Mouse (Mus musculus): Measurements from ENCODE around the gene Gng10.
A peak's percentile ranks its signal among the peaks of the same experiment; 100 is the strongest.

DNA sequence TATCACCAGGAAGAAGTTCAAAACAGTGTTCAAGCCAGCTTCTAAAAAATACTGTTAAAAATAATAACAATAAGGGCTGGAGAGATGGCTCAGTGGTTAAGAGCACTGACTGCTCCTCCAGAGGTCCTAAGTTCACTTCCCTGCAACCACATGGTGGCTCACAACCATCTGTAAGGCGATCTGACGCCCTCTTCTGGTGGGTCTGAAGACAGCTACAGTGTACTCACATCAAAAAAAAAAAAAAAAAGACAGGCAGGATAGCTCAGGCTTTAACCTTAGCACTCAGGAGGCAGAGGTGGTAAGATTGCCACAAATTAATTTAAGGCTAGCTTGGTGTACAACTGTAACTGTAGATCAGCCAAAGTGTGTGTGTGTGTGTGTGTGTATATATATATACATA is 34.3 kb upstream of the Gng10 start:
- TF ChIP-seq JUND (IDR thresholded peaks at IDR 0.05; ENCODE audit: low read depth, low read length) (no peak), CTCF (IDR thresholded peaks at IDR 0.05 in 2 of 3, conservative IDR thresholded peaks at IDR 0.05 in 1 of 3; ENCODE audit: control insufficient read depth in 1 of 3, insufficient read depth in 1 of 3, low read depth in 2 of 3, low read length in 3 of 3, poor library complexity in 1 of 3, severe bottlenecking in 1 of 3) (peak; percentile 54 to 78 (median 65)), GATA1 (IDR thresholded peaks at IDR 0.05; ENCODE audit: low read depth, low read length) (no peak), POLR2A (IDR thresholded peaks at IDR 0.05; ENCODE audit: control insufficient read depth in 1 of 2, insufficient read depth in 1 of 2, low read depth in 1 of 2, low read length in 2 of 2, poor library complexity in 1 of 2) (no peak), SIN3A (IDR thresholded peaks at IDR 0.05; ENCODE audit: low read length) (peak; percentile 57; the same call in 1 of the 2 replicates), CHD1 (IDR thresholded peaks at IDR 0.05; ENCODE audit: low read depth, low read length) (no peak)
